Mouse (Mus musculus) CH12.LX (cell line): Measurements from ENCODE around the gene Tcam1. TPM values are rescaled to one million over a fixed set of nuclear protein-coding genes. Genes with fewer than 3 reads are reported as not detected.

Source experiments
- DNase-seq: peaks from one replicate; pipeline ENCODE4 v3.0.0-alpha.2; 2013; ENCODE audit errors: extremely low read depth
- H3K27ac ChIP-seq: 2 replicates; pipeline ENCODE4 v1.5.1; 2012; ENCODE audit warnings: low read depth, mild to moderate bottlenecking, control low read depth, moderate library complexity; ENCODE audit not compliant: insufficient read depth
- H3K27me3 ChIP-seq: replicated peaks from 2 replicates; pipeline ENCODE3; 2012; ENCODE audit warnings: inconsistent platforms
- H3K36me3 ChIP-seq, 2 experiments: replicated peaks in 1 of 2; 2 replicates each; pipeline versions ENCODE3 to v1.6.1; 2012; ENCODE audit warnings: inconsistent platforms in 1 of 2, low read length in 1 of 2, mild to moderate bottlenecking in 1 of 2, mixed read lengths in 1 of 2, moderate library complexity in 1 of 2; ENCODE audit not compliant: control insufficient read depth in 1 of 2, insufficient read depth in 1 of 2
- H3K4me1 ChIP-seq, 2 experiments: 2 replicates each; pipeline ENCODE4 v1.6.1; 2012; ENCODE audit warnings: inconsistent platforms in 1 of 2, moderate library complexity in 1 of 2; ENCODE audit not compliant: insufficient read depth in 2 of 2, control insufficient read depth in 1 of 2
- H3K4me2 ChIP-seq: 2 replicates; pipeline ENCODE4 v1.6.1; 2012; ENCODE audit warnings: low read depth, mild to moderate bottlenecking, control low read depth; ENCODE audit not compliant: poor library complexity, insufficient read depth, severe bottlenecking
- H3K4me3 ChIP-seq, 3 experiments: fragments of 150-350 bp in 1 of 3; sonication (generic) in 1 of 3; replicated peaks in 1 of 3; 2 replicates each; pipeline versions ENCODE3 to v1.5.1; 2011 to 2012; ENCODE audit warnings: low read depth in 2 of 3, low read length in 2 of 3, mild to moderate bottlenecking in 2 of 3, moderate library complexity in 2 of 3, control low read depth in 1 of 3, improper control_type of control experiment in 1 of 3, inconsistent platforms in 1 of 3, mixed read lengths in 1 of 3; ENCODE audit not compliant: poor library complexity in 1 of 3
- H3K79me2 ChIP-seq: replicated peaks from 2 replicates; pipeline ENCODE4 v1.6.1; 2012; ENCODE audit warnings: mild to moderate bottlenecking, moderate library complexity; ENCODE audit not compliant: control insufficient read depth, poor library complexity, insufficient read depth, severe bottlenecking; ENCODE audit errors: extremely low read depth
- H3K9ac ChIP-seq: 2 replicates; pipeline ENCODE4 v1.6.1; 2012; ENCODE audit warnings: low read depth, mild to moderate bottlenecking, control low read depth, moderate library complexity; ENCODE audit not compliant: insufficient read depth
- H3K9me3 ChIP-seq: replicated peaks from 2 replicates; pipeline ENCODE3; 2012; ENCODE audit warnings: low read length, inconsistent platforms, mixed read lengths
- CHD2 ChIP-seq: IDR thresholded peaks from 2 replicates; pipeline ENCODE4 v1.6.1; 2011; ENCODE audit warnings: low read length, improper control_type of control experiment
- CTCF ChIP-seq, 2 experiments: IDR thresholded peaks in 1 of 2; conservative IDR thresholded peaks in 1 of 2; 2 replicates each; pipeline ENCODE4 v1.5.1; 2011 to 2012; ENCODE audit warnings: low read depth in 2 of 2, low read length in 2 of 2, improper control_type of control experiment in 1 of 2, inconsistent platforms in 1 of 2, mild to moderate bottlenecking in 1 of 2, moderate library complexity in 1 of 2
- E2F4 ChIP-seq: IDR thresholded peaks from 2 replicates; pipeline ENCODE4 v1.6.1; 2011; ENCODE audit warnings: low read depth, low read length, improper control_type of control experiment; ENCODE audit not compliant: insufficient replicate concordance
- ELF1 ChIP-seq: IDR thresholded peaks from 2 replicates; pipeline ENCODE4 v1.6.1; 2014; ENCODE audit warnings: low read depth, mild to moderate bottlenecking, inconsistent platforms, low read length, improper control_type of control experiment
- EP300 ChIP-seq: IDR thresholded peaks from 2 replicates; pipeline ENCODE4 v1.6.1; 2011; ENCODE audit warnings: low read length, improper control_type of control experiment
- ETS1 ChIP-seq: conservative IDR thresholded peaks from 2 replicates; pipeline ENCODE4 v1.6.1; 2012; ENCODE audit warnings: low read depth, mild to moderate bottlenecking, inconsistent platforms, low read length, improper control_type of control experiment, moderate library complexity
- GABPA ChIP-seq: IDR thresholded peaks from 2 replicates; pipeline ENCODE4 v1.6.1; 2012; ENCODE audit warnings: low read depth, low read length, improper control_type of control experiment, inconsistent platforms; ENCODE audit not compliant: insufficient replicate concordance
- HCFC1 ChIP-seq: IDR thresholded peaks from 2 replicates; pipeline ENCODE4 v1.6.1; 2012; ENCODE audit warnings: low read depth, mild to moderate bottlenecking, inconsistent platforms, low read length, improper control_type of control experiment
- IRF4 ChIP-seq: IDR thresholded peaks from 2 replicates; pipeline ENCODE4 v1.6.1; 2014; ENCODE audit warnings: low read depth, mild to moderate bottlenecking, inconsistent platforms, low read length, improper control_type of control experiment
- KAT2A ChIP-seq: IDR thresholded peaks from 2 replicates; pipeline ENCODE4 v1.6.1; 2012; ENCODE audit warnings: low read length, improper control_type of control experiment, inconsistent platforms; ENCODE audit not compliant: insufficient replicate concordance
- MAFK ChIP-seq: IDR thresholded peaks from 2 replicates; pipeline ENCODE4 v1.6.1; 2011; ENCODE audit warnings: low read length, improper control_type of control experiment; ENCODE audit not compliant: insufficient replicate concordance
- MAX ChIP-seq: IDR thresholded peaks from 2 replicates; pipeline ENCODE4 v1.6.1; 2011; ENCODE audit warnings: low read length, improper control_type of control experiment
- MAZ ChIP-seq: IDR thresholded peaks from 2 replicates; pipeline ENCODE4 v1.6.1; 2012; ENCODE audit warnings: low read depth, mild to moderate bottlenecking, inconsistent platforms, low read length, improper control_type of control experiment, moderate library complexity
- MEF2A ChIP-seq: IDR thresholded peaks from 2 replicates; pipeline ENCODE4 v1.6.1; 2014; ENCODE audit warnings: low read depth, mild to moderate bottlenecking, inconsistent platforms, low read length, improper control_type of control experiment, borderline replicate concordance
- NELFE ChIP-seq: IDR thresholded peaks from 2 replicates; pipeline ENCODE4 v1.6.1; 2011; ENCODE audit warnings: low read depth, low read length, improper control_type of control experiment
- NRF1 ChIP-seq: IDR thresholded peaks from 2 replicates; pipeline ENCODE4 v1.6.1; 2014; ENCODE audit warnings: low read depth, mild to moderate bottlenecking, inconsistent platforms, low read length, improper control_type of control experiment, moderate library complexity
- PAX5 ChIP-seq: IDR thresholded peaks from 2 replicates; pipeline ENCODE4 v1.6.1; 2012; ENCODE audit warnings: low read length, inconsistent platforms, mixed read lengths
- POLR2A ChIP-seq: IDR thresholded peaks from 2 replicates; pipeline ENCODE4 v1.6.1; 2011; ENCODE audit warnings: low read depth, mild to moderate bottlenecking, improper control_type of control experiment, low read length
- RCOR1 ChIP-seq: conservative IDR thresholded peaks from 2 replicates; pipeline ENCODE4 v1.6.1; 2012; ENCODE audit warnings: low read depth, mild to moderate bottlenecking, inconsistent platforms, low read length, improper control_type of control experiment
- SMC3 ChIP-seq: IDR thresholded peaks from 2 replicates; pipeline ENCODE4 v1.6.1; 2011; ENCODE audit warnings: low read depth, low read length, improper control_type of control experiment
- TCF12 ChIP-seq: IDR thresholded peaks from 2 replicates; pipeline ENCODE4 v1.6.1; 2014; ENCODE audit warnings: low read depth, mild to moderate bottlenecking, inconsistent platforms, low read length, improper control_type of control experiment
- USF2 ChIP-seq: conservative IDR thresholded peaks from 2 replicates; pipeline ENCODE4 v1.6.1; 2011; ENCODE audit warnings: low read depth, low read length, improper control_type of control experiment
- ZC3H11A ChIP-seq: IDR thresholded peaks from 2 replicates; pipeline ENCODE4 v1.6.1; 2012; ENCODE audit warnings: low read depth, mild to moderate bottlenecking, inconsistent platforms, low read length, improper control_type of control experiment
- ZKSCAN1 ChIP-seq: IDR thresholded peaks from 2 replicates; pipeline ENCODE4 v1.6.1; 2012; ENCODE audit warnings: low read depth, inconsistent platforms, low read length, improper control_type of control experiment, borderline replicate concordance
- ZNF384 ChIP-seq: IDR thresholded peaks from 2 replicates; pipeline ENCODE4 v1.6.1; 2012; ENCODE audit warnings: low read depth, low read length, improper control_type of control experiment, inconsistent platforms
- dilution Hi-C: fragments of 300-500 bp; cut with MboI; formaldehyde crosslinking; loops from 2 replicates; pipeline ENCODE4 v1.14.3; 2020; ENCODE audit warnings: low sequenced_read_pairs; ENCODE audit not compliant: extremely low pct_unique_long_range_greater_than_20kb, extremely low pct_ligation_motif_present
- in situ Hi-C: fragments of 300-500 bp; cut with MboI; formaldehyde crosslinking; loops from 3 replicates; pipeline ENCODE4 v1.14.3; 2019; ENCODE audit warnings: low sequenced_read_pairs, low pct_ligation_motif_present, low pct_unique_long_range_greater_than_20kb, mixed read lengths
- polyA plus RNA-seq: library from polyadenylated mRNA; unstranded; fragments of >175 nt; gene quantifications from 2 replicates; pipeline ENCODE4 v1.2.1, GENCODE M21; 2012; ENCODE audit warnings: low read depth; ENCODE audit not compliant: insufficient read length
- total RNA-seq, 2 experiments: library from RNA; depleted of rRNA; stranded (reverse); fragments of 300-350 nt in 1 of 2; fragments of >200 nt in 1 of 2; gene quantifications; 2 replicates each; pipeline ENCODE4 v1.2.3; 2012 to 2014

Gene Tcam1
- total and polyA plus RNA-seq, 3 experiments: 0.82 to 5.9 (median 0.99) TPM

DNA sequence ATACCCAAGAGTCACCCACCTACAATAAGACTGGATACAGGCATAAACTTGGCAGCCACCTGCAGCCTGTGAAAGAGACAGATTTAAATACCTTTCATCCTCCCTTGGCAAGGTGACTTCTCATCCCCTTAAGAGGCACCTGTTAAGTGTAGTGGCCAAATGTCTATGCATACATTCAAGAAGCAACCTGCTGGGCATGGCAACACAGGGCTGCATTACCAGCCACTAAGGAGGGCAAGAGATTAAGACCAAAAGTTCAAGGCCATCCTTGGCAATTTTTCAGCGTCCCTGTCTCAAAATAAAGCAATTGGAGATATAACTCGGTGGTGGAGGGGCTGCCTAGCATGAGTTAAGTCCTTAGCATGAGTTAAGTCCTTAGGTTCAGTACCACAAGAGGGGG lies 21.7 kb upstream of the Tcam1 start:
- in situ Hi-C loops: loop anchor here (5.0 kb wide), 1 partner anchor 32 kb away; no protein-coding TSS in a partner anchor
- no peak for DNase-seq
- Histone ChIP-seq H3K9me3 (no peaks in the 10 kb centered on the region), H3K27me3 (no peaks in the 10 kb centered on the region), H3K4me1 (peaks cover 3 to 54% of the 10 kb centered on the region in 2 experiments; a peak in 3 of 4 replicates), H3K27ac (no peak overlapping the region), H3K9ac (peak overlapping the region; percentile 94), H3K4me3 (peak overlapping the region; percentile 73 to 92 (median 78)), H3K79me2 (peaks cover 53% of the 10 kb centered on the region), H3K36me3 (peaks cover 63 to 76% of the 10 kb centered on the region in 2 experiments), H3K4me2 (peak overlapping the region; percentile 81)
- TF ChIP-seq POLR2A (no peak), ZKSCAN1 (no peak), MAFK (no peak), USF2 (no peak), KAT2A (no peak), MEF2A (no peak), NELFE (no peak), ETS1 (no peak)
- dilution Hi-C loops: no loop called here

DNA sequence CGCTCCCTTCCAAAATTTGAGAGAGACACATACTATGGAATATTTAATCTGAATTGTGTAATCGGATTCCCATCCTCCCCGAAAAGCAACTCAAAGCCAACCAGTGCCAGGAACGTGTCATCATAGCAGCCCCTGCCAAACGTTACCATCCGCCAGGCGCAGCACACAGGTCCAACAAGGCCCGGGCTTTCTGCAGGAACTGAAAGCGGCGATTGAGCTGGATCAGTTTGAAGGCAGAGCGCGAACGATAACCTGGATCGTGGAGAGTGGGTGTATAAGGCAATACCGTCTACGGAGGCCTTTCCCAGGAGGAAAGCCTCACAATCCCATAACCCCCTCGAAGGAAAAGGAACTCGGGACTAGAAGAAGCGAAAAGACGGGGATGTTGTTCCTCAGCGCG lies 21.3 kb upstream of the Tcam1 start:
- Histone ChIP-seq H3K36me3 (peaks cover 59 to 73% of the 10 kb centered on the region in 2 experiments), H3K79me2 (peaks cover 54% of the 10 kb centered on the region), H3K9ac (peak overlapping the region; percentile 94), H3K27ac (0 out of 2 replicates have a peak overlapping the region, but pooled peaks have one; percentile 9), H3K9me3 (no peaks in the 10 kb centered on the region), H3K4me3 (peak overlapping the region; percentile 73 to 92 (median 78)), H3K27me3 (no peaks in the 10 kb centered on the region), H3K4me2 (peak overlapping the region; percentile 81), H3K4me1 (peaks cover 3 to 54% of the 10 kb centered on the region in 2 experiments; a peak in 3 of 4 replicates)
- peak; percentile 51 for DNase-seq
- in situ Hi-C loops: loop anchor here (5.0 kb wide), 1 partner anchor 33 kb away; no protein-coding TSS in a partner anchor
- TF ChIP-seq ZC3H11A (no peak), ELF1 (no peak), MAFK (no peak), MAZ (no peak), IRF4 (no peak), NELFE (no peak), CTCF (conservative IDR thresholded peaks at IDR 0.05 in 1 of 2, IDR thresholded peaks at IDR 0.05 in 1 of 2; ENCODE audit: low read depth in 2 of 2, low read length in 2 of 2) (no peak), RCOR1 (no peak), ZNF384 (no peak), CHD2 (no peak), PAX5 (no peak), E2F4 (no peak), HCFC1 (no peak), SMC3 (no peak), NRF1 (no peak), EP300 (no peak), TCF12 (no peak), MAX (no peak), GABPA (no peak)
- dilution Hi-C loops: no loop called here
